Mouse (Mus musculus) embryonic facial prominence, embryonic 15.5 days (tissue): ENCODE results near the gene Mrvi1. TPM values are rescaled to one million over a fixed set of nuclear protein-coding genes. Genes with fewer than 3 reads are reported as not detected.
"Not testable (repeated sequence)": the region's sequence is repeated elsewhere in the genome, so short reads cannot be mapped to it uniquely, and the experiment has no call there.

Experiments
- ATAC-seq: fragments of 200-750 bp; cut with Nextera tagmentation; 2 replicates; pipeline ENCODE4 v1.8.0; 2017; ENCODE audit warnings: low read depth, moderate TSS enrichment; ENCODE audit not compliant: insufficient number of reproducible peaks, low FRiP score, low TSS enrichment
- H3K27ac ChIP-seq: fragments of 300-500 bp; sonication (generic); replicated peaks from 2 replicates; pipeline ENCODE4 v1.5.1; 2015; ENCODE audit warnings: mild to moderate bottlenecking, inconsistent platforms
- H3K27me3 ChIP-seq: fragments of 300-500 bp; sonication (generic); 2 replicates; pipeline ENCODE4 v1.6.1; 2015; ENCODE audit warnings: inconsistent platforms
- H3K36me3 ChIP-seq: fragments of 300-500 bp; sonication (generic); 2 replicates; pipeline ENCODE4 v1.6.1; 2015; ENCODE audit warnings: mild to moderate bottlenecking, inconsistent platforms
- H3K4me1 ChIP-seq: fragments of 300-500 bp; sonication (generic); 2 replicates; pipeline ENCODE4 v1.6.1; 2015; ENCODE audit warnings: inconsistent platforms
- H3K4me2 ChIP-seq: fragments of 300-500 bp; sonication (generic); replicated peaks from 2 replicates; pipeline ENCODE4 v1.6.1; 2015; ENCODE audit warnings: mild to moderate bottlenecking, inconsistent platforms
- H3K4me3 ChIP-seq: fragments of 300-500 bp; sonication (generic); replicated peaks from 2 replicates; pipeline ENCODE4 v1.5.1; 2015; ENCODE audit warnings: mild to moderate bottlenecking, inconsistent platforms
- H3K9ac ChIP-seq: fragments of 300-500 bp; sonication (generic); 2 replicates; pipeline ENCODE4 v1.6.1; 2015; ENCODE audit warnings: inconsistent platforms
- H3K9me3 ChIP-seq: fragments of 300-500 bp; sonication (generic); replicated peaks from 2 replicates; pipeline ENCODE4 v1.6.1; 2016; ENCODE audit warnings: inconsistent platforms
- WGBS: fragments of 180-500 bp; shearing (Covaris S2); methylation state at CpG from one replicate; pipeline ENCODE4 v1.1.7; 2015; 5-methylcytosine and 5-hydroxymethylcytosine counted together
- polyA plus RNA-seq: library from polyadenylated mRNA; unstranded; fragments of >200 nt; fragmentation: Nextera tagmentation; extraction: Ambion mirVana; gene quantifications from 2 replicates; pipeline ENCODE4 v1.2.1, GENCODE M21; 2015

Mrvi1 gene
- polyA plus RNA-seq, 1 experiment from 2014 or later, result 2.1 TPM

GRCm38 (mm10) chr7:110908209-110909144 is 73.8 kb downstream of the Mrvi1 start:
- 75% methylated on average over 8 of the region's 8 CpGs for WGBS
- Histone ChIP-seq H3K4me1 (no peaks in the 10 kb centered on the region), H3K9me3 (no peaks in the 10 kb centered on the region), H3K9ac (no peak overlapping the region), H3K36me3 (no peaks in the 10 kb centered on the region), H3K4me2 (no peak overlapping the region), H3K4me3 (no peak overlapping the region), H3K27ac (no peak overlapping the region), H3K27me3 (no peaks in the 10 kb centered on the region)
- no peak for ATAC-seq

GRCm38 (mm10) chr7:110906566-110906965 is 75.7 kb downstream of the Mrvi1 start:
- Histone ChIP-seq H3K36me3 (no peaks in the 10 kb centered on the region), H3K4me3 (no peak overlapping the region), H3K4me2 (no peak overlapping the region), H3K9me3 (no peaks in the 10 kb centered on the region), H3K27ac (no peak overlapping the region), H3K27me3 (no peaks in the 10 kb centered on the region), H3K9ac (no peak overlapping the region), H3K4me1 (no peaks in the 10 kb centered on the region)
- no peak for ATAC-seq
- WGBS, result 73% methylated on average over 2 of the region's 2 CpGs

GRCm38 (mm10) chr7:110903226-110903625 is 79.0 kb downstream of the Mrvi1 start:
- 78% methylated on average over 7 of the region's 7 CpGs for WGBS
- no peak overlapping the region for H3K27ac ChIP-seq
- no peak for ATAC-seq
- no peaks in the 10 kb centered on the region for H3K36me3 ChIP-seq
- H3K9ac ChIP-seq, result no peak overlapping the region
- H3K4me1 ChIP-seq, result no peaks in the 10 kb centered on the region
- no peaks in the 10 kb centered on the region for H3K27me3 ChIP-seq
- H3K9me3 ChIP-seq, result no peaks in the 10 kb centered on the region
- no peak overlapping the region for H3K4me3 ChIP-seq
- no peak overlapping the region for H3K4me2 ChIP-seq

- no peak for ATAC-seq
- Histone ChIP-seq H3K4me1 (no peaks in the 10 kb centered on the region), H3K9me3 (no peaks in the 10 kb centered on the region), H3K4me2 (no peak overlapping the region), H3K36me3 (no peaks in the 10 kb centered on the region), H3K9ac (no peak overlapping the region), H3K27me3 (no peaks in the 10 kb centered on the region), H3K27ac (no peak overlapping the region), H3K4me3 (no peak overlapping the region)
- WGBS, result 86% methylated on average over 8 of the region's 8 CpGs
Measured at GRCm38 (mm10) chr7:110897202-110897601, 85.1 kb downstream of the Mrvi1 start.

GRCm38 (mm10) chr7:110896453-110896852 is 85.8 kb downstream of the Mrvi1 start:
- Histone ChIP-seq H3K4me2 (no peak overlapping the region), H3K27ac (no peak overlapping the region), H3K4me1 (no peaks in the 10 kb centered on the region), H3K9ac (no peak overlapping the region), H3K27me3 (no peaks in the 10 kb centered on the region), H3K36me3 (no peaks in the 10 kb centered on the region), H3K9me3 (no peaks in the 10 kb centered on the region), H3K4me3 (no peak overlapping the region)
- WGBS, result 84% methylated on average over 7 of the region's 7 CpGs
- ATAC-seq, result no peak

- 0 out of 2 replicates have a peak, but pooled peaks have one; percentile 57 for ATAC-seq
- not testable (repeated sequence) for H3K4me1 ChIP-seq, H3K36me3 ChIP-seq, H3K4me3 ChIP-seq, H3K4me2 ChIP-seq, H3K9me3 ChIP-seq, H3K27ac ChIP-seq, H3K27me3 ChIP-seq, H3K9ac ChIP-seq
- 64% methylated on average over 10 of the region's 10 CpGs for WGBS
Measured at GRCm38 (mm10) chr7:110895772-110896171, 86.5 kb downstream of the Mrvi1 start.

- Histone ChIP-seq H3K9me3 (no peaks in the 10 kb centered on the region), H3K9ac (no peak overlapping the region), H3K36me3 (no peaks in the 10 kb centered on the region), H3K4me3 (no peak overlapping the region), H3K4me2 (no peak overlapping the region), H3K27me3 (no peaks in the 10 kb centered on the region), H3K27ac (no peak overlapping the region), H3K4me1 (no peaks in the 10 kb centered on the region)
- no peak for ATAC-seq
- 84% methylated on average over 9 of the region's 9 CpGs for WGBS
Measured at GRCm38 (mm10) chr7:110894673-110895072, 87.6 kb downstream of the Mrvi1 start.

GRCm38 (mm10) chr7:110893943-110894610 is 88.2 kb downstream of the Mrvi1 start:
- H3K4me1 ChIP-seq, result no peaks in the 10 kb centered on the region
- H3K9me3 ChIP-seq, result no peaks in the 10 kb centered on the region
- ATAC-seq, result no peak
- no peak overlapping the region for H3K4me3 ChIP-seq
- 78% methylated on average over 10 of the region's 10 CpGs for WGBS
- H3K27me3 ChIP-seq, result no peaks in the 10 kb centered on the region
- no peak overlapping the region for H3K4me2 ChIP-seq
- H3K27ac ChIP-seq, result no peak overlapping the region
- H3K9ac ChIP-seq, result no peak overlapping the region
- H3K36me3 ChIP-seq, result no peaks in the 10 kb centered on the region

GRCm38 (mm10) chr7:110891501-110891986 is 90.7 kb downstream of the Mrvi1 start:
- no peak overlapping the region for H3K27ac ChIP-seq
- H3K27me3 ChIP-seq, result no peaks in the 10 kb centered on the region
- no peaks in the 10 kb centered on the region for H3K4me1 ChIP-seq
- no peaks in the 10 kb centered on the region for H3K36me3 ChIP-seq
- H3K4me3 ChIP-seq, result no peak overlapping the region
- H3K4me2 ChIP-seq, result no peak overlapping the region
- no peak for ATAC-seq
- no peaks in the 10 kb centered on the region for H3K9me3 ChIP-seq
- 64% methylated on average over 9 of the region's 9 CpGs for WGBS
- no peak overlapping the region for H3K9ac ChIP-seq

GRCm38 (mm10) chr7:110881746-110882333 is 100.4 kb downstream of the Mrvi1 start:
- Histone ChIP-seq H3K27ac (no peak overlapping the region), H3K4me1 (no peaks in the 10 kb centered on the region), H3K4me3 (no peak overlapping the region), H3K4me2 (no peak overlapping the region), H3K36me3 (no peaks in the 10 kb centered on the region), H3K27me3 (no peaks in the 10 kb centered on the region), H3K9ac (no peak overlapping the region), H3K9me3 (no peaks in the 10 kb centered on the region)
- WGBS, result 75% methylated on average over 2 of the region's 2 CpGs
- ATAC-seq, result no peak

GRCm38 (mm10) chr7:110878028-110878427 is 104.2 kb downstream of the Mrvi1 start:
- WGBS, result 80% methylated on average over 4 of the region's 4 CpGs
- H3K9me3 ChIP-seq, result no peaks in the 10 kb centered on the region
- no peak overlapping the region for H3K4me2 ChIP-seq
- H3K27me3 ChIP-seq, result no peaks in the 10 kb centered on the region
- H3K27ac ChIP-seq, result no peak overlapping the region
- H3K4me1 ChIP-seq, result no peaks in the 10 kb centered on the region
- H3K36me3 ChIP-seq, result no peaks in the 10 kb centered on the region
- H3K9ac ChIP-seq, result no peak overlapping the region
- no peak for ATAC-seq
- H3K4me3 ChIP-seq, result no peak overlapping the region
